Mouse (Mus musculus) cerebellum, postnatal 14 days (tissue): Measurements from ENCODE around the gene Dhcr24.

Experiments
- DNase-seq, 2 experiments: peaks; one replicate each; pipeline ENCODE4 v3.0.0; 2021; ENCODE audit warnings: mixed read lengths in 2 of 2

The Dhcr24 gene

GRCm38 (mm10) chr4:106562006-106562405 is 1.2 kb downstream of the Dhcr24 start:
- no peak for DNase-seq

- no peak for DNase-seq
Measured at GRCm38 (mm10) chr4:106562837-106563790, 2.3 kb downstream of the Dhcr24 start.

GRCm38 (mm10) chr4:106564161-106564560 is 3.3 kb downstream of the Dhcr24 start:
- no peak for DNase-seq

GRCm38 (mm10) chr4:106569680-106570079 is 8.8 kb downstream of the Dhcr24 start:
- no peak for DNase-seq

- DNase-seq: peak; percentile 51 to 55
Measured at GRCm38 (mm10) chr4:106571081-106571724, 10.4 kb downstream of the Dhcr24 start.

- DNase-seq: no peak
Measured at GRCm38 (mm10) chr4:106575022-106575421, 14.2 kb downstream of the Dhcr24 start.

- no peak for DNase-seq
Measured at GRCm38 (mm10) chr4:106577511-106577910, 16.7 kb downstream of the Dhcr24 start.

GRCm38 (mm10) chr4:106581176-106581864 is 20.5 kb downstream of the Dhcr24 start:
- DNase-seq: no peak

- DNase-seq: no peak
Measured at GRCm38 (mm10) chr4:106581865-106582204, 21.0 kb downstream of the Dhcr24 start.

- DNase-seq: no peak
Measured at GRCm38 (mm10) chr4:106582428-106583153, 21.8 kb downstream of the Dhcr24 start.

GRCm38 (mm10) chr4:106584665-106585064 is 23.8 kb downstream of the Dhcr24 start:
- DNase-seq: no peak

GRCm38 (mm10) chr4:106587075-106587474 is 26.2 kb downstream of the Dhcr24 start:
- no peak for DNase-seq

GRCm38 (mm10) chr4:106590142-106590541 is 29.3 kb downstream of the Dhcr24 start:
- DNase-seq: no peak

- no peak for DNase-seq
Measured at GRCm38 (mm10) chr4:106590871-106591270, 30.0 kb downstream of the Dhcr24 start.

- DNase-seq: no peak
Measured at GRCm38 (mm10) chr4:106593636-106594035, 32.8 kb downstream of the Dhcr24 start.

- no peak for DNase-seq
Measured at GRCm38 (mm10) chr4:106596200-106596599, 35.4 kb downstream of the Dhcr24 start.

GRCm38 (mm10) chr4:106597055-106597454 is 36.2 kb downstream of the Dhcr24 start:
- no peak for DNase-seq

- DNase-seq: no peak
Measured at GRCm38 (mm10) chr4:106597741-106598140, 36.9 kb downstream of the Dhcr24 start.

GRCm38 (mm10) chr4:106599415-106599814 is 38.6 kb downstream of the Dhcr24 start:
- DNase-seq: no peak

- DNase-seq: no peak
Measured at GRCm38 (mm10) chr4:106600770-106601169, 39.9 kb downstream of the Dhcr24 start.

- peak; percentile 42 to 43 for DNase-seq
Measured at GRCm38 (mm10) chr4:106606639-106607554, 46.1 kb downstream of the Dhcr24 start.

GRCm38 (mm10) chr4:106607905-106608304 is 47.1 kb downstream of the Dhcr24 start:
- no peak for DNase-seq
